Mouse (Mus musculus) liver, embryonic 15.5 days (tissue): ENCODE data around the gene Mmaa. TPM values are rescaled to one million over a fixed set of nuclear protein-coding genes. Genes with fewer than 3 reads are reported as not detected.

ENCODE experiments used
- ATAC-seq: fragments of 200-750 bp; cut with Nextera tagmentation; 2 replicates; pipeline ENCODE4 v1.8.0; 2017; ENCODE audit warnings: moderate number of reproducible peaks, mild to moderate bottlenecking, moderate library complexity; ENCODE audit not compliant: insufficient read depth
- H3K27ac ChIP-seq: fragments of 300-500 bp; sonication (generic); replicated peaks from 2 replicates; pipeline ENCODE4 v1.5.1; 2015; ENCODE audit warnings: mild to moderate bottlenecking, inconsistent platforms
- H3K27me3 ChIP-seq: fragments of 300-500 bp; sonication (generic); 2 replicates; pipeline ENCODE4 v1.6.1; 2015; ENCODE audit warnings: mild to moderate bottlenecking, inconsistent platforms
- H3K36me3 ChIP-seq: fragments of 300-500 bp; sonication (generic); replicated peaks from 2 replicates; pipeline ENCODE4 v1.6.1; 2015; ENCODE audit warnings: moderate library complexity, mild to moderate bottlenecking, inconsistent platforms
- H3K4me1 ChIP-seq: fragments of 300-500 bp; sonication (generic); replicated peaks from 2 replicates; pipeline ENCODE4 v1.6.1; 2015; ENCODE audit warnings: inconsistent platforms
- H3K4me2 ChIP-seq: fragments of 300-500 bp; sonication (generic); 2 replicates; pipeline ENCODE4 v1.6.1; 2015; ENCODE audit warnings: moderate library complexity, mild to moderate bottlenecking, inconsistent platforms
- H3K4me3 ChIP-seq: fragments of 300-500 bp; sonication (generic); replicated peaks from 2 replicates; pipeline ENCODE4 v1.5.1; 2015; ENCODE audit warnings: mild to moderate bottlenecking, inconsistent platforms
- H3K9ac ChIP-seq: fragments of 300-500 bp; sonication (generic); 2 replicates; pipeline ENCODE4 v1.6.1; 2015; ENCODE audit warnings: moderate library complexity, mild to moderate bottlenecking, inconsistent platforms
- H3K9me3 ChIP-seq: fragments of 300-500 bp; sonication (generic); replicated peaks from 2 replicates; pipeline ENCODE4 v1.6.1; 2016; ENCODE audit warnings: inconsistent platforms
- WGBS: fragments of 180-500 bp; shearing (Covaris S2); methylation state at CpG from one replicate; pipeline ENCODE4 v1.1.7; 2015; ENCODE audit warnings: mixed read lengths; ENCODE audit not compliant: insufficient replicate concordance; 5-methylcytosine and 5-hydroxymethylcytosine counted together
- polyA plus RNA-seq: library from polyadenylated mRNA; unstranded; fragments of >200 nt; fragmentation: Nextera tagmentation; extraction: Ambion mirVana; gene quantifications from 2 replicates; pipeline ENCODE4 v1.2.1, GENCODE M21; 2015

Gene Mmaa
- polyA plus RNA-seq, 1 experiment from 2014 or later = 5.3 TPM

DNA sequence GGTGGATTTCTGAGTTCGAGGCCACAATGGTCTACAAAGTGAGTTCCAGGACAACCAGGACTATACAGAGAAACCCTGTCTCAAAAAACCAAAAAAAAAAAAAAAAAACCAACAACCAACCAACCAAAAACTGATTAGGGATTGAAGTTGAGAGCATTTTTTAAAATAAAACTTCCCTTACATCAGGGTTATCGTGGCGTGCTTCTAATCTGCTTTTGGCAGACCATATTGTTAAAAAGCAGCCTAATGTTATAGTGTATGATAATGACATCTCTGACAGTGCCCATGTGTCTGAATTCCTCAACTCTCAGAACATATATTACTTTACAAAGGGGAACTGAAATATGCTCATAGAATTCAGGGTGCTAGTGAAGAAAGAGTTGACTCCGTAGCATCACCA is 6.5 kb downstream of the Mmaa start:
- ATAC-seq = no peak
- Histone ChIP-seq H3K9ac (no peak overlapping the region), H3K9me3 (no peaks in the 10 kb centered on the region), H3K4me1 (peaks cover 6% of the 10 kb centered on the region), H3K36me3 (no peaks in the 10 kb centered on the region), H3K27me3 (no peaks in the 10 kb centered on the region), H3K27ac (no peak overlapping the region), H3K4me3 (no peak overlapping the region), H3K4me2 (no peak overlapping the region)
- WGBS = 61% methylated on average over 4 of the region's 4 CpGs

DNA sequence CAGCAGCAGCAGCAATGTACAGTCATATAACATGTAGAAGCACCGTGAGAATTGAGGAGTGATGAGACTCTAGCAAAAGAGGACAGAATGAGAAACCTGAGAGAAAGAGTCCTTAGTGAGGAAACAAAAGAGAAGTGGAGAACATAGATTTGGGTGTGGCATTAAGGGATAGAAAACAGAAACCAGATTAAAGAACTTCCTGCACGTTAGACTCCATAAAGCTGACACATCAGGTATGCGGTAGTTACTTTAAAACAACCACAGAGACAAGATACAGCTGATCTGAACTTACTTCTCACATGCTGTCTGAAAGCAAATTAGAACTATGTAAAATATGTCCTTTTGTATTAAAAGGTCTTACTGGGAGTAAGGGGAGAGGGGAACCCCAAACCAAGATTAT is 8.3 kb downstream of the Mmaa start:
- Histone ChIP-seq H3K4me1 (no peaks in the 10 kb centered on the region), H3K9ac (no peak overlapping the region), H3K36me3 (0 out of 2 replicates have a peak, but pooled peaks cover 6% of the 10 kb centered on the region), H3K27me3 (no peaks in the 10 kb centered on the region), H3K27ac (no peak overlapping the region), H3K4me2 (no peak overlapping the region), H3K9me3 (no peaks in the 10 kb centered on the region), H3K4me3 (no peak overlapping the region)
- 66% methylated on average over 3 of the region's 3 CpGs for WGBS
- ATAC-seq = no peak

DNA sequence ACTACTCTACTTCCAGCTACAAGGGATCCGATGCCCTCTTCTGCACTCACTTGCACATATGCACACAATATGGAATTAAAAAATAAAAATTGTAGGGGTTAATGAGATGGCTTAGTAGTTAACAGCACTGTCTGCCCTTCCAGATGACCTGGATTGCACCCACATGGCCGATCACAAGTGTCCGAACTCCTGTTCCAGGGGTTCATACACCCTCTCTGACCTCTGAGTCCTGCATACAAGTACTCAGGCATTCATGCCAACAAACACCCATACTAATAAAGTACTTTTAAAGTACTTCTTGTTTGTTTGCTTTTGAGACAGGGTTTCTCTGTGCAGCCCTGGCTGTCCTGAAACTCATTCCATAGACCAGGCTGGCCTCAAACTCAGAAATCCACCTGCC is 10.1 kb downstream of the Mmaa start:
- no peak for ATAC-seq
- no peak overlapping the region for H3K9ac ChIP-seq
- H3K27me3 ChIP-seq = no peaks in the 10 kb centered on the region
- H3K4me1 ChIP-seq = no peaks in the 10 kb centered on the region
- 0 out of 2 replicates have a peak, but pooled peaks cover 6% of the 10 kb centered on the region for H3K36me3 ChIP-seq
- H3K4me2 ChIP-seq = no peak overlapping the region
- H3K27ac ChIP-seq = no peak overlapping the region
- H3K4me3 ChIP-seq = no peak overlapping the region
- 73% methylated on average over 3 of the region's 3 CpGs for WGBS
- H3K9me3 ChIP-seq = no peaks in the 10 kb centered on the region

DNA sequence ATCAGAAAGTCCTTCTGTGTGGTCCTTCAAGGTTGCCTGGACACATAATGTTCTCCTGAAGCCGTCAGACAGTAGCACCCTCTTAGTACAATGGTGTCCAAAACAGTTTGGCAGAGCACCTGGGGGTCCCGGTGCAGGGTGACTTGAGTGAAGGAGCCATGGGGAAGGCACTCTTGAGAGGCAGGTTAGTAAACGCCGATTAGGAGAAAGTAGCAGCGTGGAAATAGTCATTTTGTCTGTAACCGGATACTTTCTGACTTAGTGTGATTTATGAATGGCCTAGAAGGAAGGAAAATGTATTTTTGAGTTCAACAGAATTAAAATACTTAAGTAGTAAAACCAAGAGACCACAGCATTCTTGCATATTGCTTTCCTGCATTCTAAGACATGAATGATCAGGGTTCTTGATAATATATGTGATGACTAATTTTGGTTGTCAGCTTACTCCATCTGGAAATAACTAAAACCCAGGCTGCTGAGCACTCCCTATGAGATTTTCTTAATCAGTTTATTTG is 13.3 kb downstream of the Mmaa start:
- WGBS = 73% methylated on average over 6 of the region's 6 CpGs
- no peak overlapping the region for H3K27ac ChIP-seq
- no peaks in the 10 kb centered on the region for H3K9me3 ChIP-seq
- no peak overlapping the region for H3K4me3 ChIP-seq
- no peaks in the 10 kb centered on the region for H3K4me1 ChIP-seq
- no peak overlapping the region for H3K9ac ChIP-seq
- ATAC-seq = no peak
- H3K36me3 ChIP-seq = 0 out of 2 replicates have a peak, but pooled peaks cover 11% of the 10 kb centered on the region
- no peaks in the 10 kb centered on the region for H3K27me3 ChIP-seq
- no peak overlapping the region for H3K4me2 ChIP-seq

DNA sequence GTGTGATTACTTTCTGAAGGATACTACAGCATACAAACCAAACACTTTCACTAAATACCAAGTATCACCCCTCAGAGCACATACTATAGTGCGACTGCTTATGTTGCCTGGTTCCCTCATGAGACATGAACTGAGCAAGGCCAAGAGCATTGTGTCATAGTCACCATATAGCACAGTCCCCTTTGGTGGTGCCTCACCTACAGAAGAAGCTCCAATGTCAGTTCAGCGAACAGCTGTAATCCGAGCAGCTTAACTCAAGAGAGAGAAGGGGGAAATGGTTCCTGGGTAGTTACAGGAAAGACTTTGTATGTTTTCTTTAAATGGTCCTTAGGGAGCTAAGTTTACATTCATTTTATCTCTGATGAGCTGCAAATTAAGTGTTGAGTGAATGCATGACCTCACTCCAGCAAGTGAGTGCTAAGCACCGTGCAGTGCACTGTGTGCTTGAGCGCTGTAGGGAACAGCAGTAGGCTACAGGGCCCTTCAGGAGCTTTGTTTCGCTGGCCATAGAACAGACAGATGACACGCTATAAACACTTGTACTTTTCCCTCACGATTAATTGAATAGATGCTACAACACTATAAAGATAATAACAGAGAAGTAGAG is 17.4 kb downstream of the Mmaa start:
- WGBS = 78% methylated on average over 8 of the region's 8 CpGs
- H3K36me3 ChIP-seq = 0 out of 2 replicates have a peak, but pooled peaks cover 9% of the 10 kb centered on the region
- H3K27me3 ChIP-seq = no peaks in the 10 kb centered on the region
- H3K4me2 ChIP-seq = no peak overlapping the region
- H3K9me3 ChIP-seq = no peaks in the 10 kb centered on the region
- no peak overlapping the region for H3K27ac ChIP-seq
- H3K4me1 ChIP-seq = no peaks in the 10 kb centered on the region
- ATAC-seq = no peak
- H3K4me3 ChIP-seq = no peak overlapping the region
- no peak overlapping the region for H3K9ac ChIP-seq

DNA sequence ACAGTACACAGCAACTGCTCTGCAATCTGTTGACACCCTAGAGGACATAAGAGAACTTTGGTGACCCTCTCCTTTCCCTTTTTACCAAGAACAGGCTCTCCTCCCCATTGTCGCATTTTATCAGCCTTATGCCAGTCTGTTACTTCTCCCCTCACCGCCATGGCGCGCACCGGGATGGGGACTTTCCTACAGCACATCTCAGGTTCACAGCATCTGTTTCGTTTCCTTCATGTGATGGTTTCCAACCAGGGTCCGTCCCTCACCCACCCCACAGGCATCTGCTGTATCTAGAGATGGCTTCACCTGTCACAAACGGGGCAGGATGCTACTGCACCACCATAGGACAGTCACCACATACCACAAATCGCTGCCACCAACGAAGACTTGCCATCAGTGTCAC is 19.8 kb downstream of the Mmaa start:
- Histone ChIP-seq H3K4me3 (no peak overlapping the region), H3K4me2 (no peak overlapping the region), H3K9ac (no peak overlapping the region), H3K9me3 (no peaks in the 10 kb centered on the region), H3K36me3 (0 out of 2 replicates have a peak, but pooled peaks cover 9% of the 10 kb centered on the region), H3K4me1 (no peaks in the 10 kb centered on the region), H3K27me3 (no peaks in the 10 kb centered on the region), H3K27ac (no peak overlapping the region)
- no peak for ATAC-seq
- 77% methylated on average over 10 of the region's 10 CpGs for WGBS

DNA sequence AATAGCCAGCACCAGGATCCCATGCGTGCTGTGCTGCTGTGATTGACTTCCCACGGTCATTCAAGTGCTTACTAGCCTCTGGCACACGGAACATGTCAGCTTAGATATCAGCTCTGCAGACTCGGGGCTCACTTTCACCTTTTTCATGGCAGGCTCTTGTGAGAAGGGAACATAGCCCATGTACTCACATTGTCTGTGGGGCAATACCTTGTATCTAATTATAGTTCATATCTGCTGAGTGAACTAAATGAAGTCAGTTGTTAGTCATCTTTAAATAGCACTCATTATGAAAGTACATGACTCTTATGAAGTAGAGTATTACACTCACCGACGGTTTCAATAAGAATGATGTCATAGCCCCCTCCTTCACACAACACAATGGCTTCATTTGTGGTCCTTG is 21.0 kb downstream of the Mmaa start:
- no peak for ATAC-seq
- 74% methylated on average over 6 of the region's 6 CpGs for WGBS
- Histone ChIP-seq H3K4me1 (no peaks in the 10 kb centered on the region), H3K36me3 (0 out of 2 replicates have a peak, but pooled peaks cover 9% of the 10 kb centered on the region), H3K27ac (no peak overlapping the region), H3K4me3 (no peak overlapping the region), H3K4me2 (no peak overlapping the region), H3K9me3 (no peaks in the 10 kb centered on the region), H3K9ac (no peak overlapping the region), H3K27me3 (no peaks in the 10 kb centered on the region)

DNA sequence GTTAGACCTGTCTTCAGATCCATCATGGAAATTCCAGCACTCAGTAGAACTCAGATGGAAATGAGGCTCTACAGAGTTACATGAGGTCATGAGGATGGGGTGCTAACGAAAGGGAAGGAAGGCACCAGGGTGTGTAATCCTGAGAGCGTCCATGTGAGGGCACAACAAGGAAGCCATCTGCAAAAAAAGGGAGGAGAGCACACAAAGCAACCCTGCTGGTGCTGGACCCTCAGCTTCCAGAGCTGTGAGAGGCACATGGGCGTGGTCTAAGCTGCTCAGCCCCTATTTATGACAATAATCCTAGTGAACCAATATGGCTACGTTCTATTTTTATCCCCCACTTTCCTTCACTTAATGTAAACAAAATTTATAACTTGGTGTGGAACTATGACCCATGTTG is 22.1 kb downstream of the Mmaa start:
- Histone ChIP-seq H3K4me2 (no peak overlapping the region), H3K36me3 (0 out of 2 replicates have a peak, but pooled peaks cover 14% of the 10 kb centered on the region), H3K27ac (no peak overlapping the region), H3K9me3 (no peaks in the 10 kb centered on the region), H3K4me3 (no peak overlapping the region), H3K9ac (no peak overlapping the region), H3K27me3 (no peaks in the 10 kb centered on the region), H3K4me1 (no peaks in the 10 kb centered on the region)
- WGBS = 79% methylated on average over 4 of the region's 4 CpGs
- no peak for ATAC-seq

DNA sequence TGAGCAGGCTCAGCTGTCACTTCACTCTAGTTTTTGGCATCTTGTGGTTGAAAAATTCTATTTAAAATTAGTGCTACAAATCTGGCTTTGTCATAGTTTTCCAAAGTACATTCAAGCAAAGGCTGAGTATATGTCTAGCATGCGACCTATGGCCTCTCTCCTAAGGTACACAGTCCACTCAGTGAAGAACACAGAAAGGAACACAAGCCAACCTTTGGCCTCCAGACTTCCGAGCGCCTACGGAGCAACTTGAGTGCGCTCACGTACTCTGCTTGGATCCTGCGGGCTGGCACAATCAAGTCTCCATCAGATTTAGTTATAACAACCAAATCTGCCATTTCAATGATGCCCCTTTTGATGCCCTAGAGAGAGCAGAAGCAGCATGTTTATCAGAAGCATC is 25.8 kb downstream of the Mmaa start:
- ATAC-seq = no peak
- Histone ChIP-seq H3K9ac (no peak overlapping the region), H3K27ac (no peak overlapping the region), H3K4me1 (no peaks in the 10 kb centered on the region), H3K4me2 (no peak overlapping the region), H3K36me3 (0 out of 2 replicates have a peak, but pooled peaks cover 13% of the 10 kb centered on the region), H3K27me3 (no peaks in the 10 kb centered on the region), H3K4me3 (no peak overlapping the region), H3K9me3 (no peaks in the 10 kb centered on the region)
- WGBS = 80% methylated on average over 7 of the region's 7 CpGs

DNA sequence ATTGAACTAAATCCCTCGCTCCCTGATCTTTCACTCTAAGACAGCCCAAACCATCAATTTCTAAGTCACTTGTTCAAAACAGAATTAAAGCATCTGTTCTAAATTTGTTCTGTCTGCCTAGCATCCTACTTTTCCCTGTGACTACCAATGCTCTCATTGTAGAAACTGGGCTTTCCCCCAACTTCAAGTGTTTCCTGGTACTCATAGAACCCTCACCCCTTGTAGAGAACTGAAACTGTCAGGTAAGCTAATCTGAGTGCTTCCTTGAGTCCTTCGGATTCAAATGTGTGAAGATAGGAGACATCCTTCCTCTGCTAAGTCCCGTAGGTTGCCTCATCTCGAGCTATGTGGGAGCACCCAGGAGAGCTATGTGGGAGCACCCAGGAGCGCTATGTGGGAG is 32.8 kb downstream of the Mmaa start:
- Histone ChIP-seq H3K27ac (no peak overlapping the region), H3K4me3 (no peak overlapping the region), H3K4me1 (no peaks in the 10 kb centered on the region), H3K9ac (no peak overlapping the region), H3K9me3 (no peaks in the 10 kb centered on the region), H3K36me3 (no peaks in the 10 kb centered on the region), H3K4me2 (no peak overlapping the region), H3K27me3 (no peaks in the 10 kb centered on the region)
- ATAC-seq = no peak
- 57% methylated on average over 5 of the region's 5 CpGs for WGBS

DNA sequence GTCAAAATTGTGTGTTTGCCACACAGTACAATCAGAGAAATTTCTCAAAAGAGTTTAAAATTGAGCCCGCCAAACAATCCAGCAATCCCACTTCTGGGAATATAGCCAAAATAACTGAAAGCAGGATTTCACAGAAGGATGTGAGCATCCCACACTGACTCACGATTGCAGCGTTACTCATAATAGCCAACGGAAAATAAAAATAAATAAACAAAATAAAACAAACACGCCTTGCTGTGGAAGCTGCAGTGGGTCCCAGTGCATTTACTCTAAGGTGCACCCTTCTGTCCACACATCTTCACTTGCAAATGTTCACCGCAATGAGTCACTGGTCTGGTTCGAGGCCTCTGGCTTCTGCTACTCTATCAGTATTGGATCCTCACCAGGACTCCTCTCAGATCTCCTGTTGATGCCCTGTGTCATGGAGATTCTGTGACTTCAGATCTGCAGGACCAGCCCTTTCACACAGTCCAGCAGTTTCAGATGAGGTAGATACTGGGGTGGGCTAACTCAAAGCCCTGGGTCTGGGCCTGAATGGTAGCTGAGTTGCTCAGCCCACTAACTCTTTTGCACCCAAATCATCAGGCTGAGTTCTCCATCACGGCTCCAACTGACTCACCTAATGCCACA is 38.5 kb downstream of the Mmaa start:
- no peak for ATAC-seq
- Histone ChIP-seq H3K9ac (no peak overlapping the region), H3K4me1 (no peaks in the 10 kb centered on the region), H3K9me3 (no peaks in the 10 kb centered on the region), H3K36me3 (no peaks in the 10 kb centered on the region), H3K27ac (no peak overlapping the region), H3K4me3 (no peak overlapping the region), H3K4me2 (no peak overlapping the region), H3K27me3 (no peaks in the 10 kb centered on the region)
- 62% methylated on average over 8 of the region's 8 CpGs for WGBS
